Mouse (Mus musculus): ENCODE measurements around the gene Cd200r3.

Cd200r3 gene

GRCm38 (mm10) chr16:44943468-44943867 is at the start of gene Cd200r3:
Cd200r3 (plus strand) TSS chr16:44943678.
- no peak for DNase-seq (ENCODE audit: low spot score)

- peak; percentile 24 for DNase-seq (ENCODE audit: low spot score)
These were observed 11.5 kb upstream of the Cd200r3 start for GRCm38 (mm10) chr16:44932016-44932415.

GRCm38 (mm10) chr16:44951360-44952114 is 8.1 kb downstream of the Cd200r3 start:
- DNase-seq (ENCODE audit: low spot score), result no peak

GRCm38 (mm10) chr16:44962296-44962695 is 18.8 kb downstream of the Cd200r3 start:
- DNase-seq (ENCODE audit: low spot score), result no peak

- DNase-seq (ENCODE audit: low spot score), result no peak
These were observed 19.3 kb downstream of the Cd200r3 start for GRCm38 (mm10) chr16:44962777-44963176.

GRCm38 (mm10) chr16:44964526-44965374 is 21.3 kb downstream of the Cd200r3 start:
- DNase-seq (ENCODE audit: low spot score), result no peak

- no peak for DNase-seq (ENCODE audit: low spot score)
These were observed 21.9 kb downstream of the Cd200r3 start for GRCm38 (mm10) chr16:44965428-44965827.

- DNase-seq (ENCODE audit: low spot score), result no peak
These were observed 22.4 kb downstream of the Cd200r3 start for GRCm38 (mm10) chr16:44965890-44966289.

GRCm38 (mm10) chr16:44966891-44967290 is 23.4 kb downstream of the Cd200r3 start:
- DNase-seq (ENCODE audit: low spot score), result no peak

GRCm38 (mm10) chr16:44968113-44968512 is 24.6 kb downstream of the Cd200r3 start:
- no peak for DNase-seq (ENCODE audit: low spot score)

GRCm38 (mm10) chr16:44970925-44971324 is 27.4 kb downstream of the Cd200r3 start:
- DNase-seq (ENCODE audit: low spot score), result no peak

- DNase-seq (ENCODE audit: low spot score), result no peak
These were observed 30.6 kb downstream of the Cd200r3 start for GRCm38 (mm10) chr16:44974042-44974441.

- no peak for DNase-seq (ENCODE audit: low spot score)
These were observed 32.6 kb downstream of the Cd200r3 start for GRCm38 (mm10) chr16:44976081-44976480.

- no peak for DNase-seq (ENCODE audit: low spot score)
These were observed 33.6 kb downstream of the Cd200r3 start for GRCm38 (mm10) chr16:44976892-44977633.

GRCm38 (mm10) chr16:44978193-44978592 is 34.7 kb downstream of the Cd200r3 start:
- no peak for DNase-seq (ENCODE audit: low spot score)

GRCm38 (mm10) chr16:44979355-44979896 is 35.9 kb downstream of the Cd200r3 start:
- no peak for DNase-seq (ENCODE audit: low spot score)

- DNase-seq (ENCODE audit: low spot score), result no peak
These were observed 39.5 kb downstream of the Cd200r3 start for GRCm38 (mm10) chr16:44982972-44983371.

GRCm38 (mm10) chr16:44983379-44984060 is 40.0 kb downstream of the Cd200r3 start:
- DNase-seq (ENCODE audit: low spot score), result no peak

- no peak for DNase-seq (ENCODE audit: low spot score)
These were observed 40.6 kb downstream of the Cd200r3 start for GRCm38 (mm10) chr16:44984111-44984510.

GRCm38 (mm10) chr16:44984925-44985324 is 41.4 kb downstream of the Cd200r3 start:
- no peak for DNase-seq (ENCODE audit: low spot score)

- no peak for DNase-seq (ENCODE audit: low spot score)
These were observed 42.6 kb downstream of the Cd200r3 start for GRCm38 (mm10) chr16:44986029-44986428.

Measured in layer of hippocampus, adult 9-10 months (tissue).